Mouse (Mus musculus): Measurements from ENCODE around the gene Nuak2. TPM values are rescaled to one million over a fixed set of nuclear protein-coding genes. Genes with fewer than 3 reads are reported as not detected.

Gene Nuak2
- total RNA-seq, 2 experiments from 2014 or later = 0.87 to 1.1 TPM

DNA sequence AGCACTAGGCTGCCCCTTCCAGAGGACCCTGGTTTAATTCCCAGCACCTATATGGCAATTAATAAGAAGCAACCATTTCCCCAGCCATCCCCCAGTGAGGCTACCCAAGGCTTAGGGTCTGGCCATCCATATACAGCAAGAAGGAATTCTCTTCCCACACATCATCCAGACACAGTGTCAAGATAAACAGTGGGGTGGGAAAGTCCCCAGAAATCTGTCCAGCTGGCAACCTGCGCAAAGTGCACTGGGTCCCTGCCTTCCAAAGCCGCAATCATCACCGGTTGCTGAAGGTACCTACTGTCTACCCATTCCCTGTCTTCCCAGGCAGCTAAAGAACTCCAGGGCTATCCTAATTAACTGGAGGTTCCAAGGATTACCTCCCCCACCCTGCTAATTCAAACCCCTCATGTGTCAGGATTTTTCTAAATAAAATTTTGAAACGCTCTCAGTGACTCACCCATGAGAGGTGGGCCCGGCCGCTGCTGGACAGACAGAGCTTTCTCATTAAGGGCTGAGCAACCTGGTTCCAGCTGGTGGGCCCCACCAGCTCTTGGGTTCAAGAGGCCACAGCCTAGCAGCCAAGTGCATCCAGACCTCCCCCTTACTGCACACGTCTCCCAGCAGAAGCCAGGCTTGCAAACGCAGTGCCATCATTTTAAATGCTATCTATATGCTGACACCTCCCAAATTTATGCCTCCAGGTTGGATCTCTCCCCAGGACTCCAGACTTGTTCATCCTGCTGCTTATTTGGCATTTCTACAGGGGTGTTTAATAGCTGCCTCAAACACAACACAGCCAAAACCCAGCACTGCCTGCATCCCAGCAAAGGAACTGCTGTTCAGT is 60.5 kb downstream of the Nuak2 start:
- DNase-seq (ENCODE audit: low spot score) = no peak

DNA sequence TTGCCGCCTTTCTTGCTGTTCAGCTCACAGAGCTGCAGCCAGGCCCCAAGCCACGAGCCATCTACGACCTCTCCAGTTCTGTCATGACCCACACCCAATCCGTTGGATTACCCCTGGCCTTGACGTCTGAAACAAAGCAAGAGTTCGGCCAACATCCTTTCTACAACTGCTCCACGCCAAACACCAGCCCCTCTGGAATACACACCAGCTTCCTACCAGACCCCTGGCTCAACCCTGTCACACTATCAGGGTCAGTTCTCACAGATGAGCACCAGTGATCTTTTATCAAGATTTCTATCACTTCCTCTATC is 61.1 kb downstream of the Nuak2 start:
- no peak for DNase-seq (ENCODE audit: low spot score)

DNA sequence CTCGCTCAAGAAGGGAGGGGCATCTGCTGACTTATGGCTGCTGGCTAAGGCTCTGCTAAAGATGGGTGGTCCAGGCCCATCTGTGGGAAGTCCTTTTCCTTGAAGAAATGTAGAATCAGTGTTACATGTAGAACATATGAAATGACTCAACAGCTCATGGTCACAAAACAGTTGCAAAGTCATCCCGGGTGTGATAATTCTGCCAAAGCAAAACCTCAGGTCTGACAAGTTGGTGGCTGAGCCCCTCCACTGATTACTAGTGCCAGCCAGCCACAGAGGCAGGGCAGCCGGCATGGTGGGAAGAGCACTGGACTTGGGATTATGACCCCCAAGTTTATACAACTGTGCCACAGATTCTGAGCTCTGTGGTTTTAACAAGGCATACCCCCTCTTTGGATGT is 61.9 kb downstream of the Nuak2 start:
- DNase-seq (ENCODE audit: low spot score) = no peak

DNA sequence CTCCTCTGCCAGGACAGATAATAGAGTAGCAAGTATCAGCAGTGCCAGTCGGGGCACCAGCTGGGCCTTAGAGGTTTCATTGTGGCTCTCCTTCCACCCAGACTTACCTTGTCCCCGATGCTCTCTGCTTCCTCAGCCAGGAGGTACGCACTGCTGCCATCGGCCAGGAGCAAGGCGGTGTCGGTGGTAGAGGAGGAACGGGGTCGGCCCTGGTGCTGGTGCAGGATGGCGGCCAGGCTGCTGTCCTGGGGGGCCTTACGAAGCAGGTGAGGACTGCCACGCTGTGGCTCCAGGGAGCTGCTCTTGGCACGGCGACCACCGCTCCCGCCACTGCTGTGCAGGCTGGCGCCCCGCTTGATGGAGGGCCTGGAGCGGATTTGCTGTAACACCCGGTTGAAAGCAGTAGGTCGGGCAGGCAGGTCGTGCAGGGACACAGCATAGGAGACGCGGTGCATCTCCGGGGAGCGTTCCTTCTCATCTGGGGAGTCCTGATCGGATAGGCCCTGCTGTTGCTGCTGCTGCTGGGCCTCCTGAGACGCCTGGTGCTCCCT is 64.7 kb downstream of the Nuak2 start:
- DNase-seq (ENCODE audit: low spot score) = no peak

DNA sequence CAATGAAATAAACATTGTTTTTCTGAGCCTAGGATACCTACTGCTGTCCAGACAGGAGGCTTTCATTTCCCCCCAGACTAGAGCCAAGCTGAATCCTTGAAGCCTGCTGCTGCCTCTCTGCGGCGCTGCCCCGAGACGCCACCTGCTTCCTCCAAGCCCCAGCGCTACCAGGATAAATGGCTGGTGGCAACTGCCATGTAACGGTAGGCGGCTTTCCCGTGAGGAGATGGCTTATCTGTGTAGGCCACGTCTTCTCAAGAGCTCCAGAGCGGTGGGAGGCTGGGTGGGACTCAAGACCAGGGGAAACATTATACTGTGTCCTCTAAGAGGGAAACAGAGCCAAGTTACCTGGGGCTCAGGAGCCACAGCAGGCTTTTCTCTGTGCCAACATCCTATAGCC is 66.0 kb downstream of the Nuak2 start:
- DNase-seq (ENCODE audit: low spot score) = no peak

Other genes starting within 250 kb of the Nuak2 start
- 10 to 100 TPM; 12.1 to 14.6 TPM for gene Mfsd4a, start 248.1 kb upstream of the Nuak2 start, total RNA-seq (2021)
- 1 to 10 TPM; 5.0 to 6.1 TPM for gene Cdk18, start 176.4 kb upstream of the Nuak2 start, total RNA-seq (2021)
- gene Lemd1, start 124.7 kb upstream of the Nuak2 start, total RNA-seq (2021) = not detected
- gene AC124108.1, start 124.7 kb upstream of the Nuak2 start, total RNA-seq (2021) = not detected
- gene Gm10188, start 86.4 kb upstream of the Nuak2 start, total RNA-seq (2021) = not detected
- under 1 TPM; 0.27 to 0.36 TPM for gene Klhdc8a, start 17.5 kb upstream of the Nuak2 start, total RNA-seq (2021)
- gene Tmcc2, start 75.2 kb downstream of the Nuak2 start, total RNA-seq (2021) = 10 to 100 TPM; 36.8 to 41.5 TPM
- 1 to 10 TPM; 9.6 to 9.9 TPM for gene Dstyk, start 101.4 kb downstream of the Nuak2 start, total RNA-seq (2021)
- 10 to 100 TPM; 16.9 to 20.3 TPM for gene Rbbp5, start 161.2 kb downstream of the Nuak2 start, total RNA-seq (2021)
- gene Tmem81, start 190.1 kb downstream of the Nuak2 start, total RNA-seq (2021) = 1 to 10 TPM; 1.1 to 1.4 TPM
- under 1 TPM in 1 of 2 experiments, not detected in 1; 0.11 TPM for gene Cntn2, start 227.1 kb downstream of the Nuak2 start, total RNA-seq (2021)

Data from gastrocnemius, adult 18-20 months (tissue).